Mouse (Mus musculus): ENCODE measurements at regions not wholly inside any gene's neighbourhood (a gene's known extent, or its start where the extent isn't known, plus 50 kb on each side); places are given as distances from the start of the nearest gene placed in this dataset.
"Not testable (repeated sequence)": the region's sequence is repeated elsewhere in the genome, so short reads cannot be mapped to it uniquely, and the experiment has no call there.

- DNase-seq (ENCODE audit: low read depth) = no peak
These were observed 93.5 kb downstream of the Cand1 start for GRCm38 (mm10) chr10:119146342-119146741.

GRCm38 (mm10) chr10:119142866-119143265 lies 97.0 kb downstream of the Cand1 start:
- DNase-seq (ENCODE audit: low read depth) = no peak

- DNase-seq (ENCODE audit: low read depth) = no peak
These were observed 97.5 kb downstream of the Cand1 start for GRCm38 (mm10) chr10:119142307-119142706.

DNA sequence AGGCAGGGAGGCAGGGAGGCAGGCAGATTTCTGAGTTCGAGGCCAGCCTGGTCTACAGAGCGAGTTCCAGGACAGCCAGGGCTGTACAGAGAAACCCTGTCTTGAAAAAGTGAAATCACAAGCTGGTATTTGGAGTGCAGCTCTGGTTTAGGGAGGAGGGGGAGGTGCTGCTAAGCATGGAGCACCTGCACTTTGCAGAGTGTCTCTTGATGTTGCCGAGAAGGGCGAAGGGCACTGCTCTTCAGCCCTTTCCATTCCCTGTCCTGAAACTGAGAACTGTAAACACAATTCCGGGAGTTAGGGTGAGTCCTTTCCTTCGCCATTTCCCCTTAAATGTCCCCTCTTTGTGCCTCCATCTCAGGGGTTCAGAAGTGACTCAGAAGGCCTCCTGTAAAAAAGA lies 101.6 kb downstream of the Cand1 start:
- DNase-seq (ENCODE audit: low read depth) = no peak

DNA sequence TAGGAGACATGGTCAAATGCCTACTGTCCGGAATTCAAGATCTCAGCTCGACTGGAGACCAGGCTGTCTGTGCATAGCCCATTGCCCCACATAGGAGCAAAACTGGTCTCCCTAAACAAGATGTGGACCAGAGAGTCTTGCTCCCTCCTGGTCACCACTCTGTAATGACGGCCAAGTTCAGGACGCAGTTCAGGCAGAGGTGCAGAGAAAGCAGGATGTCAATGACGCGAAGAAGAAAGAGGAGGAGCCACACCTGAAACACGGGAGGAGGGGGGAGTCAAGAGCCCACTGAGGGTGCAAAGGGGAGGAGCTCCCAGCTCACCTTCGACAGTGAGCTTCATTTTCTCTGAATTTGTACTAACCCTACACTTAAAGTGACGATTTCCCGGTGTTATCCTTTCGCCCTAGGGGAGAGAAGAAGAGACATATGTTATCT lies 104.3 kb downstream of the Cand1 start:
- DNase-seq (ENCODE audit: low read depth) = no peak

DNA sequence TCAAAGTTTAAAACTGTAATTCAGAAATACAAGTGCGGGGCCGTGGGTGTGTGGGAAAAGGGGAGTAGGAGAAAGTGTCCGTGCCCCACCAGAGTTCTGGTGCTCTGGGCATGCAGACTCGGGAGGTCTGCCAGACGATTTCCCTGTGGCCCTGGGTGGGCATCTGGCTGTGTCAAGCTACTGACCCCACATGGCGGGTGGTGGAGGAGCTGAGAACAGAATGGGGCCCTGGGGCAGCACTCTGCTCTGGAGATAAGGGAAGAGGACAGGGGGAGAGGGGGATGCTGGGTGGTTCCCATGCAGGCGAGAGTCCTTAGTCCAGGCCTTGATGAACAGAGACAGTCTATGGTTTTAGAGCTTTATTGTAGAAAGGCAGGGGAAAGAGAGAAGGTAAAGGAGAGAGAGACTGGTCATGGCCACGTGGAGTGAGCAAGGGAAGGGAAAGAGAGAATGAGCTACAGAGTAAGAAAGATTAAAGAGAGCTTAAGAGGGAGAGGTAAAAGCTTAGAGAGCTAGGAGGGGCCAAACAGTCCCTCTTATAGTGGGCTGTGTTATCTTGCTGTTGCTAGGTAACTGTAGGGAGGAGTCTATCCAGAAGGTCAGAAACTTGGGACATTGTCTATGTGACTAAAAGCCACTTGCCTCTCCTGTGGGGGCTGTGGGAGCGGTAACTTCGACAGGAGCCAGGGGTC lies 104.9 kb downstream of the Cand1 start:
- no peak for DNase-seq (ENCODE audit: low read depth)

DNA sequence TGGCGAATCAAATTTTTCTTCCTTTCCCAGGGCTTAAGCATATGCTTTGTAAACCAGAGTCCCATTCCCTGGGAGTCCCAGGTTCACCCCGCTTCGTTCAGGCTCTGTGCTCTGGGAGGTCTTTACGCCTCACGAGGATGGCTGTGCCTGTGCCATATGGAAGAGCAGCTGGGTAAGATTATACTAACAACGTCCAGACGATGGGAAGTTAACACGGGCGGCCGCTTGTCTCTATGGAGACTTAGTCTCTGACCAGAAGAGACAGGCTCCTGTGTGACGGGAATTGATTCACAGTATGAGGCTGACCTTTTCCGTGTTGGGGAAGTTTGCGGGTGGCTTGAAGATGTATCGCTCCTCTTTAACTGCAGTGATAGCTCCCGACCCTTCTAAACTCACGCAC lies 107.9 kb downstream of the Cand1 start:
- DNase-seq (ENCODE audit: low read depth) = no peak

GRCm38 (mm10) chr10:119130676-119131075 lies 109.2 kb downstream of the Cand1 start:
- no peak for DNase-seq (ENCODE audit: low read depth)

DNA sequence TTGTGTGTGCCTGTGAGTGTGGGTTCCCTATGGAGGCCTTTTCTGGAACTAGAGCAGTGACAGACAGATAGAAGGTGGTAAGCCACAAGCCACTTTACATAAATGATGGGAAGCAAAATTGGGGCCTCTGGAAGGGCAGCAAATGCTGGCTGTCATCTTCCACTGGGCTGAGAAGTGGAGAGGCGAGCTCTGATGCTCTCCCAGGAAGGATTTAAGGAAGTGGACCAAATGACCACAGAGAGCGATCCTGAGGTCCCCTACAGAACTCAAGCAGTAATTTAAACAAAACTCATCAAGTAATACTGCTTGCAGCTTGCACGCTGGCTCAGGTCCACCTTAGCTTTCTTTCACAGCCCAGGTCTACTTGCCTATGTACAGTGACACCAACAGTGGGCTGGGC lies 111.8 kb downstream of the Cand1 start:
- DNase-seq (ENCODE audit: low read depth) = no peak

DNA sequence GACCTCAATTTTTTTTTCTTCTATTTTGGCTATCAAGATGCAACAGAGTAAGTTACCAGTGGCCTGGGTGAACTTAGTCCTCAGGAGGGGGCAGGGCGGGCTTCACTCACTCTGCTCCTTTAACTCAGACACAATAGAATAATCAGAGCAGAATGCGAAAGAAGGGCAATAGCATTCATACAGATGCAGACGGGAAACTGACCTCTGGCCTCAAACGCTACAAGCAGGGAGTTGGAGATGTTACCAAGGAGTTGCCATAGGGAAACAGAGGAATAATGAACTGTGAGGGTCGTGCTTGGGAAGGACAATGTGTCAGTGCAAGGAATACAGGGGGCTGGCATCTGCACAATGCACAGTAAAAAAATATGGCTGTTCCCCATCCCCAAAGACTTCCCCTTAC lies 116.3 kb downstream of the Cand1 start:
- DNase-seq (ENCODE audit: low read depth) = no peak

DNA sequence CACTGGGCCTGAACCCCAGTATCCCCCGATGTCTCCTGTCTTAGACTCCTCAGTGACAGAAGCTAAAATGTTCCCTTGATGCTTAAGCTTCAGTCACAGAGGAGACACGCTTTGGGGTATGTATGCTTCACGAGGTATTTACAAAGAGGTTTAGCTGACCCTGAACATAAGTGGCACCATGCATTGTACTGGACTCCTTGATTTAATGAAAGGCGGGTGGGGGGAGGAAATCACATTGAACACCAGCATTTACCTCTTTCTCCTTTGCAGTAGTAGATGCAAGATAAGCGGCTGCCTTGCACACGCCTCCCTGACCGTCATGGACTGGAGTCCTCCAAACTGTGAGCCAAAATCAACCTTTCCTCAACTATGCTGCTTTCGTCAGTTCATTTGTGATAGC lies 117.5 kb downstream of the Cand1 start:
- no peak for DNase-seq (ENCODE audit: low read depth)

- no peak for DNase-seq (ENCODE audit: low read depth)
These were observed 118.3 kb downstream of the Cand1 start for GRCm38 (mm10) chr10:119121575-119121974.

GRCm38 (mm10) chr10:119116843-119117390 lies 122.9 kb downstream of the Cand1 start:
- no peak for DNase-seq (ENCODE audit: low read depth)

DNA sequence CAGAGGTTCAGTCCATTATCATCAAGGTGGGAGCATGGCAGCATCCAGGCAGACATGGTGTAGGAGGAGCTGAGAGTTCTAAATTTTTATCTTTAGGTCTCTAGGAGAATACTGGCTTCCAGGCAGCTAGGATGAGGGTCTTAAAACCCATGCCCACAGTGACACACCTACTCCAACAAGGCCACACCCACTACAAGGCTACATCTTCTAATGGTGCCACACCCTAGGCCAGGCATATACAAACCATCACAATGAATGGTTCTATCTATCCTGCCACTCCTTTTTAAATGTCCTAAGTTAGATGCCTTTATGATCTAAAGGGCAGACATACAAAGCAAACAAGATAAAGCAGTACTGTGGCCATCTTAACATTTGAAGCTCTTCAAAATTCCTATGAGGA lies 124.7 kb downstream of the Cand1 start:
- not testable (repeated sequence) for DNase-seq (ENCODE audit: low read depth)

GRCm38 (mm10) chr10:119114653-119115052 lies 125.2 kb downstream of the Cand1 start:
- no peak for DNase-seq (ENCODE audit: low read depth)

- no peak for DNase-seq (ENCODE audit: low read depth)
These were observed 128.0 kb downstream of the Cand1 start for GRCm38 (mm10) chr10:119111886-119112285.

DNA sequence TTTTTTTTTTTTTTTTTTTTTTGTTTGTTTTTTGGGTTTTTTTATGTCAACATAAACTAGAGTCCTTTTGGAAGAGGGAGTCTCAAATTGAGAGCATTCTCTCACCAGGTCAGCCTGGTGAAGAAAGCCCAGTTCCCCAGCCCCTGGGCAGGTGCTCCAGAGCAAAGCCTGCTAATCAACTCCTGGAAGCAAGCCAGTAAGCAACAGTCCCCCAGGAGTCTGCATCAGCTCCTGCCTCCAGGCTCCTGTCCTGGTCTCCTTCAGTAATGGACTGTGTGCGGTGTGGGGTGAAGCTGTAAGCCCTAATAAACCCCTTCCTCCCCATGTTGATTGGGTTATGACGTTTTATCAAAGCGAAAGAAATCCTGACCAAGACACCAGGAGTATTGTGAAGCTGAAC lies 128.4 kb downstream of the Cand1 start:
- no peak for DNase-seq (ENCODE audit: low read depth)

DNA sequence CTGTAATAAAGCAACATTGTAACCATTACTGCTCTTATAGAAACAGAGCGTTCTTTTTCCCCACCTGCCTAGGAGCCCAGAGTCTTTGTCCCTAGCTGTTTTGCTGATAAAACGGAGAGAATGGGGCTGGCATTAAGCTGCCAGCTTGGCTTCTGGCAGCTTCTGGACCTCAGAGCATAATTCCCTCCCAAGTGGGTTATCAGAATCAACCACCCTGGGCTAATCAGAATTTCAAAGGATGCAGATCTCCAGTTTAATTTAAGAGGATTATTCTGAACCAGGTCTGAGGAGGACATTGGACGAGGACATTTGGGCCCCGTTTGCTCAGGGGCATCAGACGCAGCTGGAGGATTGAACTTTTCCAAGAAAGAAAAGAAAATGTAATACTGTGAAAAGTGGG lies 129.2 kb downstream of the Cand1 start:
- no peak for DNase-seq (ENCODE audit: low read depth)

DNA sequence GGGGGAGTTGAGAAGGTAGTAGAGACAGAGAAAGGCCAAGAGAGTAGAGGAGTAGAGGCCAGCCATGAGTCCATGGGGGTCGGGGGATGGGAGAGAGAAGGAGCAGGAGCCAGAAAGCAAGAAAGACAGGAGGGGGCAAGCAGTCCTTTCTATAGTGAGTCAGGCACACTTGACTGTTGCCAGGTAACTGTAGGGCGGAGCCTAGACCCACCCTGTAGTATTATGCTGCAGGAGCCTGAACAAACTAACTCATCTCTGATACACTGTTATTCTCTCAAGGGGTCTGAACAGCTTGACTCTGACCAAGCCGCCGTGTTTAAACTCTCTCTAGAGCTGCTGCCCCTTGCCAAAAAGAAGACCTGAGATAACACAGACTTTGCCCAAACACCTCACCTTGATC lies 130.6 kb downstream of the Cand1 start:
- no peak for DNase-seq (ENCODE audit: low read depth)

GRCm38 (mm10) chr10:119107728-119108127 lies 132.1 kb downstream of the Cand1 start:
- no peak for DNase-seq (ENCODE audit: low read depth)

GRCm38 (mm10) chr10:119106105-119106504 lies 133.8 kb downstream of the Cand1 start:
- no peak for DNase-seq (ENCODE audit: low read depth)

- no peak for DNase-seq (ENCODE audit: low read depth)
These were observed 134.5 kb downstream of the Cand1 start for GRCm38 (mm10) chr10:119105279-119105881.

DNA sequence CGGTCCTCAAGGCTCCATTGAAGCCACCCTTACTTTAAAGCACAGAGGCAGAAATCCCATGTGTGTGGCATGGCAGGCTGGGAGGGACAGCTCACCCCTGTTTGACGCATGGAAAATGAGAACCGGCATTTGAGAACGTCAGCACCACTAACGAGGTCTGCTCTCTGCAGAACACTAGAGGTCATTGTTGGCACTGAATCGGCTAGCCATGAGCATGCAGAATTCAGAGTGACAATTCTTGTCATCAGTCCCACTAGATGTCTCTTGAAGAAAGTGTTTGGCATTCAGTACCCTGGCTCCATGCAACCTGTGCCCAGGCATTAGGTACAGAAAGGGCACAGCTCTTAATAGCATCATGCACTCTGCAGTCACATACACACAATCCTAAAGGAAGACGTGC lies 139.3 kb downstream of the Cand1 start:
- no peak for DNase-seq (ENCODE audit: low read depth)
